Mouse (Mus musculus) embryonic fibroblast, embryonic 13.5 days (primary cell): ENCODE measurements around the gene Mob3b. TPM values are rescaled to one million over a fixed set of nuclear protein-coding genes. Genes with fewer than 3 reads are reported as not detected.

ENCODE experiments used
- H3K27ac ChIP-seq: 2 replicates; pipeline ENCODE4 v1.5.1; 2012; ENCODE audit warnings: low read length, control low read depth, inconsistent platforms; ENCODE audit not compliant: insufficient read depth
- H3K4me1 ChIP-seq: 2 replicates; pipeline ENCODE4 v1.6.1; 2011; ENCODE audit warnings: low read length; ENCODE audit not compliant: control insufficient read depth, insufficient read depth
- H3K4me3 ChIP-seq: 2 replicates; pipeline ENCODE4 v1.5.1; 2011; ENCODE audit warnings: mild to moderate bottlenecking, control low read depth, low read length; ENCODE audit not compliant: insufficient read depth
- CTCF ChIP-seq: IDR thresholded peaks from 2 replicates; pipeline ENCODE4 v1.5.1; 2011; ENCODE audit warnings: mild to moderate bottlenecking, control low read depth, low read length, moderate library complexity, borderline replicate concordance; ENCODE audit not compliant: insufficient read depth
- POLR2A ChIP-seq: IDR thresholded peaks from 2 replicates; pipeline ENCODE4 v1.6.1; 2011; ENCODE audit warnings: low read depth, mild to moderate bottlenecking, control low read depth, low read length, moderate library complexity
- polyA plus RNA-seq: library from polyadenylated mRNA; stranded (reverse); fragments of >200 nt; gene quantifications from 2 replicates; pipeline ENCODE4 v1.2.4, GENCODE M21; 2011; ENCODE audit warnings: low read depth; ENCODE audit not compliant: missing spikeins, insufficient read length

Mob3b gene
- polyA plus RNA-seq, 1 experiment = 1.6 TPM

- H3K4me1 ChIP-seq = no peaks in the 10 kb centered on the region
- no peak for TF ChIP-seq POLR2A
- no peak for TF ChIP-seq CTCF
- H3K4me3 ChIP-seq = no peak overlapping the region
- H3K27ac ChIP-seq = no peak overlapping the region
Observed at GRCm38 (mm10) chr4:35134846-35135611, 22.3 kb downstream of the Mob3b start.

GRCm38 (mm10) chr4:35133411-35133810, 23.9 kb downstream of the Mob3b start:
- Histone ChIP-seq H3K4me3 (no peak overlapping the region), H3K27ac (no peak overlapping the region), H3K4me1 (no peaks in the 10 kb centered on the region)
- TF ChIP-seq POLR2A (no peak), CTCF (no peak)

GRCm38 (mm10) chr4:35131592-35131991, 25.7 kb downstream of the Mob3b start:
- Histone ChIP-seq H3K4me1 (no peaks in the 10 kb centered on the region), H3K4me3 (no peak overlapping the region), H3K27ac (no peak overlapping the region)
- TF ChIP-seq CTCF (no peak), POLR2A (no peak)

- Histone ChIP-seq H3K4me3 (no peak overlapping the region), H3K27ac (no peak overlapping the region), H3K4me1 (no peaks in the 10 kb centered on the region)
- TF ChIP-seq CTCF (no peak), POLR2A (no peak)
Observed at GRCm38 (mm10) chr4:35130411-35130948, 26.8 kb downstream of the Mob3b start.

- Histone ChIP-seq H3K4me3 (no peak overlapping the region), H3K4me1 (no peaks in the 10 kb centered on the region), H3K27ac (no peak overlapping the region)
- TF ChIP-seq CTCF (no peak), POLR2A (no peak)
Observed at GRCm38 (mm10) chr4:35127759-35128158, 29.5 kb downstream of the Mob3b start.

- Histone ChIP-seq H3K27ac (no peak overlapping the region), H3K4me3 (no peak overlapping the region), H3K4me1 (no peaks in the 10 kb centered on the region)
- TF ChIP-seq POLR2A (no peak), CTCF (no peak)
Observed at GRCm38 (mm10) chr4:35126776-35127175, 30.5 kb downstream of the Mob3b start.

- TF ChIP-seq POLR2A = no peak
- no peak for TF ChIP-seq CTCF
- Histone ChIP-seq H3K27ac (no peak overlapping the region), H3K4me3 (no peak overlapping the region), H3K4me1 (no peaks in the 10 kb centered on the region)
Observed at GRCm38 (mm10) chr4:35125299-35125777, 31.9 kb downstream of the Mob3b start.

GRCm38 (mm10) chr4:35124027-35124426, 33.3 kb downstream of the Mob3b start:
- TF ChIP-seq CTCF (no peak), POLR2A (no peak)
- Histone ChIP-seq H3K27ac (no peak overlapping the region), H3K4me3 (no peak overlapping the region), H3K4me1 (no peaks in the 10 kb centered on the region)

GRCm38 (mm10) chr4:35123087-35123486, 34.2 kb downstream of the Mob3b start:
- Histone ChIP-seq H3K4me3 (no peak overlapping the region), H3K4me1 (no peaks in the 10 kb centered on the region), H3K27ac (no peak overlapping the region)
- no peak for TF ChIP-seq CTCF
- TF ChIP-seq POLR2A = no peak

GRCm38 (mm10) chr4:35121060-35121459, 36.2 kb downstream of the Mob3b start:
- no peaks in the 10 kb centered on the region for H3K4me1 ChIP-seq
- TF ChIP-seq CTCF (no peak), POLR2A (no peak)
- no peak overlapping the region for H3K27ac ChIP-seq
- H3K4me3 ChIP-seq = no peak overlapping the region
